Mouse (Mus musculus) heart, adult 2 months (tissue): ENCODE data around the gene Tcte2. TPM values are rescaled to one million over a fixed set of nuclear protein-coding genes. Genes with fewer than 3 reads are reported as not detected.

Experiments used
- DNase-seq, 2 experiments: peaks; one replicate each; pipeline ENCODE4 v3.0.0; 2021
- H3K27ac ChIP-seq: fragments of 200-600 bp; 2 replicates; pipeline ENCODE4 v1.8.1; 2022
- H3K27me3 ChIP-seq: fragments of 200-500 bp; 2 replicates; pipeline ENCODE4 v1.6.1; 2012; ENCODE audit warnings: mild to moderate bottlenecking, low read length, inconsistent platforms, mixed read lengths; ENCODE audit not compliant: control insufficient read depth, insufficient read depth
- H3K36me3 ChIP-seq: fragments of 200-500 bp; 2 replicates; pipeline ENCODE4 v1.6.1; 2012; ENCODE audit warnings: low read length, inconsistent platforms; ENCODE audit not compliant: control insufficient read depth, insufficient read depth
- H3K4me1 ChIP-seq: fragments of 200-500 bp; 2 replicates; pipeline ENCODE4 v1.6.1; 2011; ENCODE audit warnings: low read length; ENCODE audit not compliant: control insufficient read depth, insufficient read depth
- H3K4me3 ChIP-seq: fragments of 200-600 bp; 2 replicates; pipeline ENCODE4 v1.8.1; 2022
- H3K79me2 ChIP-seq: fragments of 200-500 bp; replicated peaks from 2 replicates; pipeline ENCODE4 v1.6.1; 2012; ENCODE audit warnings: mild to moderate bottlenecking, inconsistent platforms, low read length, moderate library complexity, mixed read lengths; ENCODE audit not compliant: control insufficient read depth, insufficient read depth
- H3K9ac ChIP-seq: fragments of 200-500 bp; 2 replicates; pipeline ENCODE4 v1.6.1; 2012; ENCODE audit warnings: low read depth, mild to moderate bottlenecking, control low read depth, inconsistent platforms, low read length, mixed read lengths
- CTCF ChIP-seq: fragments of 200-600 bp; IDR thresholded peaks from 2 replicates; pipeline ENCODE4 v1.8.1; 2022; ENCODE audit warnings: antibody characterized with exemption, mild to moderate bottlenecking, moderate library complexity
- EP300 ChIP-seq: fragments of 200-500 bp; IDR thresholded peaks from 2 replicates; pipeline ENCODE4 v1.6.1; 2011; ENCODE audit warnings: low read depth, low read length, control low read depth; ENCODE audit not compliant: insufficient read depth
- POLR2A ChIP-seq: fragments of 200-500 bp; IDR thresholded peaks from 2 replicates; pipeline ENCODE4 v1.6.1; 2011; ENCODE audit warnings: mild to moderate bottlenecking, low read depth, low read length, control low read depth; ENCODE audit not compliant: insufficient read depth
- WGBS: fragments of 180-500 bp; shearing (Covaris S2); methylation state at CpG from one replicate; pipeline ENCODE4 v1.1.7; 2018; 5-methylcytosine and 5-hydroxymethylcytosine counted together
- intact Hi-C: fragments of 180-260 bp; cut with DNase I; formaldehyde crosslinking; loops from one replicate; pipeline ENCODE4 v1.15.1; 2025
- polyA plus RNA-seq: library from polyadenylated mRNA; depleted of rRNA; stranded (reverse); fragments of >200 nt; gene quantifications from 2 replicates; pipeline ENCODE4 v1.2.3, GENCODE M21; 2012
- total RNA-seq, 2 experiments: library from RNA; stranded (reverse); gene quantifications; 2 replicates each; pipeline ENCODE4 v1.2.3; 2021

The Tcte2 gene
- total and polyA plus RNA-seq, 3 experiments: 2.5 to 6.3 (median 3.8) TPM

- TF ChIP-seq POLR2A (no peak), CTCF (no peak), EP300 (no peak)
- no peak overlapping the region for H3K4me3 ChIP-seq
- H3K36me3 ChIP-seq: no peaks in the 10 kb centered on the region
- no peak for DNase-seq
- H3K79me2 ChIP-seq: no peaks in the 10 kb centered on the region
- intact Hi-C loops: no loop called here
- WGBS: 86% methylated on average over 9 of the region's 9 CpGs
- H3K27me3 ChIP-seq: no peaks in the 10 kb centered on the region
- no peak overlapping the region for H3K27ac ChIP-seq
- no peak overlapping the region for H3K9ac ChIP-seq
- H3K4me1 ChIP-seq: no peaks in the 10 kb centered on the region
Observed at GRCm38 (mm10) chr17:13715511-13715910, 46.1 kb downstream of the Tcte2 start.

- no peak overlapping the region for H3K27ac ChIP-seq
- no peaks in the 10 kb centered on the region for H3K27me3 ChIP-seq
- H3K4me3 ChIP-seq: no peak overlapping the region
- H3K36me3 ChIP-seq: no peaks in the 10 kb centered on the region
- no peak overlapping the region for H3K9ac ChIP-seq
- TF ChIP-seq EP300 (no peak), CTCF (no peak), POLR2A (no peak)
- WGBS: 51% methylated on average over 4 of the region's 4 CpGs
- H3K4me1 ChIP-seq: no peaks in the 10 kb centered on the region
- no peak for DNase-seq
- intact Hi-C loops: no loop called here
- no peaks in the 10 kb centered on the region for H3K79me2 ChIP-seq
Observed at GRCm38 (mm10) chr17:13714654-13715053, 47.0 kb downstream of the Tcte2 start.

- no peak for TF ChIP-seq CTCF
- no peak for TF ChIP-seq EP300
- Histone ChIP-seq H3K9ac (no peak overlapping the region), H3K4me3 (no peak overlapping the region), H3K36me3 (no peaks in the 10 kb centered on the region), H3K79me2 (no peaks in the 10 kb centered on the region), H3K27me3 (no peaks in the 10 kb centered on the region), H3K4me1 (no peaks in the 10 kb centered on the region), H3K27ac (no peak overlapping the region)
- intact Hi-C loops: no loop called here
- 80% methylated on average over 4 of the region's 4 CpGs for WGBS
- no peak for DNase-seq
Observed at GRCm38 (mm10) chr17:13714128-13714527, 47.5 kb downstream of the Tcte2 start.

DNA sequence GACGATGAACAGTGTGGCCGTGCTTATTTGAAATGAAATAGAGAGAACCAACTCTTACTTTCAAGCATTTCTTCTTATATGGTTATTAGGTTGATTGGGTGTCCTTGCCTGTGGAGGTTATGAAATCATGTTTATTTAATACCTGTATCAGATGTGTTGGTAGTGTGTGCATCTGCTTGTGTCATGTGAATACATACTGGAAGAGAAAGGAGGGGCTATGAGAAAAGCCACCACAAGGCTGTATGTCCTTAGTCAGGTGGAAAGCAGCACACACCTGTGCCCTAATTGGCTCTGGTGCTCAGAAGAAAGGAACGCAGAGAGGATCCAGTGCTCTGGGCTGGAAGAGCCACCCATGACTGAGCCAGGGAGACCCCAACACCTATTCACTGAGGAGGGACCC, 49.1 kb downstream of the Tcte2 start:
- DNase-seq: no peak
- Histone ChIP-seq H3K27ac (no peak overlapping the region), H3K4me1 (no peaks in the 10 kb centered on the region), H3K79me2 (no peaks in the 10 kb centered on the region), H3K36me3 (no peaks in the 10 kb centered on the region), H3K27me3 (no peaks in the 10 kb centered on the region), H3K4me3 (no peak overlapping the region), H3K9ac (no peak overlapping the region)
- TF ChIP-seq POLR2A (no peak), EP300 (no peak), CTCF (no peak)
- intact Hi-C loops: no loop called here
- WGBS: 98% methylated on average over 3 of the region's 3 CpGs

DNA sequence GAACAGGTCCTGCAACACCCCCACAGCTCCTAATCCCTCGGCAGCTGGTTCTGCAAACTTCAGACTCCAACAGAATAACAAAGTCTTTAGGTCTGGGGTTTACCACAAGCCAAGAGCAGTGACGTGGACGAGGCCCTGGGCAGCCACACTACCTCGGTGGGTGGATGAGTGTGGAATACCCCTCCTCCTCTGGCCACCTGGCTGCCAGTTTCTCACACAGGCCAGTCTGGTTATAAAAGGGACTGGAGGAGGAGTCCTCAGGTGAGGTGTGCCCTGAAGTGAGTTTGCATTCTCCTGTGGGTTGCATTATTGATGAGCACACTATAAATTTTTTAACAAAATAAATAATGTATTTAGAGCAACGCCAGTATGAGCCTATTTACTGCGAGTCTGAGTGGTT, 49.5 kb downstream of the Tcte2 start:
- H3K36me3 ChIP-seq: no peaks in the 10 kb centered on the region
- H3K27me3 ChIP-seq: no peaks in the 10 kb centered on the region
- intact Hi-C loops: no loop called here
- H3K79me2 ChIP-seq: no peaks in the 10 kb centered on the region
- no peak overlapping the region for H3K4me3 ChIP-seq
- TF ChIP-seq EP300 (no peak), POLR2A (no peak), CTCF (no peak)
- WGBS: 84% methylated on average over 6 of the region's 6 CpGs
- H3K4me1 ChIP-seq: no peaks in the 10 kb centered on the region
- H3K9ac ChIP-seq: no peak overlapping the region
- no peak for DNase-seq
- no peak overlapping the region for H3K27ac ChIP-seq

GRCm38 (mm10) chr17:13711173-13711572, 50.5 kb downstream of the Tcte2 start:
- WGBS: 57% methylated on average over 5 of the region's 5 CpGs
- H3K27ac ChIP-seq: no peak overlapping the region
- no peaks in the 10 kb centered on the region for H3K27me3 ChIP-seq
- TF ChIP-seq CTCF (no peak), POLR2A (no peak), EP300 (no peak)
- no peak overlapping the region for H3K9ac ChIP-seq
- intact Hi-C loops: no loop called here
- no peaks in the 10 kb centered on the region for H3K36me3 ChIP-seq
- no peaks in the 10 kb centered on the region for H3K79me2 ChIP-seq
- no peaks in the 10 kb centered on the region for H3K4me1 ChIP-seq
- DNase-seq: no peak
- no peak overlapping the region for H3K4me3 ChIP-seq
